Mouse (Mus musculus) stomach, embryonic 16.5 days (tissue): ENCODE data around the gene Zfp62. TPM values are rescaled to one million over a fixed set of nuclear protein-coding genes. Genes with fewer than 3 reads are reported as not detected.

Experiments used
- polyA plus RNA-seq: library from polyadenylated mRNA; unstranded; fragments of >200 nt; fragmentation: Nextera tagmentation; extraction: Ambion mirVana; gene quantifications from 2 replicates; pipeline ENCODE4 v1.2.1, GENCODE M21; 2015

Zfp62 gene
- polyA plus RNA-seq, 1 experiment from 2014 or later: 32.9 TPM

Other genes with a start within 250 kb of the Zfp62 start
- not detected in 2 replicates for gene Olfr56, start 224.4 kb upstream of the Zfp62 start, polyA plus RNA-seq
- gene 9930111J21Rik1, start 223.9 kb upstream of the Zfp62 start, polyA plus RNA-seq: 1.1 and 1.4 TPM in 2 replicates
- not detected in 2 replicates for gene Gm12185, start 211.1 kb upstream of the Zfp62 start, polyA plus RNA-seq
- 2.3 TPM in 2 replicates for gene Tgtp1, start 209.1 kb upstream of the Zfp62 start, polyA plus RNA-seq
- gene 9930111J21Rik2, start 152.1 kb upstream of the Zfp62 start, polyA plus RNA-seq: 1.1 and 1.3 TPM in 2 replicates
- 0.41 TPM in 1 of 2 replicates, not detected in the other for gene Tgtp2, start 139.1 kb upstream of the Zfp62 start, polyA plus RNA-seq
- 1.8 and 2.7 TPM in 2 replicates for gene Ifi47, start 126.7 kb upstream of the Zfp62 start, polyA plus RNA-seq
- gene Olfr1396, start 88.4 kb upstream of the Zfp62 start, polyA plus RNA-seq: not detected in 2 replicates
- not detected in 2 replicates for gene Olfr1395, start 61.0 kb upstream of the Zfp62 start, polyA plus RNA-seq
- gene Olfr1394, start 48.9 kb upstream of the Zfp62 start, polyA plus RNA-seq: not detected in 2 replicates
- 1.2 and 2.1 TPM in 2 replicates for gene Btnl9, start 16.1 kb upstream of the Zfp62 start, polyA plus RNA-seq
- 65.9 and 70.1 TPM in 2 replicates for gene Mgat1, start 40.9 kb downstream of the Zfp62 start, polyA plus RNA-seq
- 0.10 TPM in 1 of 2 replicates, not detected in the other for gene Olfr1393, start 75.0 kb downstream of the Zfp62 start, polyA plus RNA-seq
- 0.08 TPM in 1 of 2 replicates, not detected in the other for gene Olfr1392, start 82.0 kb downstream of the Zfp62 start, polyA plus RNA-seq
- gene Olfr10, start 101.4 kb downstream of the Zfp62 start, polyA plus RNA-seq: not detected in 2 replicates
- not detected in 2 replicates for gene Olfr1391, start 119.5 kb downstream of the Zfp62 start, polyA plus RNA-seq
- gene Olfr1390, start 131.9 kb downstream of the Zfp62 start, polyA plus RNA-seq: not detected in 2 replicates
- gene Olfr1389, start 219.8 kb downstream of the Zfp62 start, polyA plus RNA-seq: not detected in 2 replicates
- 0.18 TPM in 1 of 2 replicates, not detected in the other for gene Olfr1388, start 233.3 kb downstream of the Zfp62 start, polyA plus RNA-seq